Mouse (Mus musculus): ENCODE measurements around the gene Ppa2. TPM values are rescaled to one million over a fixed set of nuclear protein-coding genes. Genes with fewer than 3 reads are reported as not detected.

Gene Ppa2
- polyA plus RNA-seq, 1 experiment = 44.3 TPM

DNA sequence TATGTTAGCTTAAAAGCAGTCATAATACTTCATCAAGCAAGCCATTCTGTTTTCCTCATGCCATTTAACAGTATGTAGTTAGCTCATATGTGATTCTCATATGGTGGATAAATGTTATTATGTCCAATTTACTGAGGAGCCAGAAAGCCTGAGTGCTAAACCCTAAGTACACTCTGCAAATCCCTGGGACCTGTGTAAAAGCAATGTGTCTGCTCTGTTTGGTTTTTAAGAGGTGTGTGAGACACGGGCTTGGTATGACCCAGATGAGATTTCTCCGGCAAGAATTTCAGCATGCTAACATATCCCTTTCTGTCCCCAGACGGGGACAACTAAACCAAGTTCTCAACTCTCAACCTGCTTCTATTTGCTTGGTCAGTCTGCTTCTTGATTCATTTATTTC, 5.6 kb upstream of the Ppa2 start:
- no peak for TF ChIP-seq TCF3 (IDR thresholded peaks at IDR 0.05; ENCODE audit: insufficient read length, low read depth)
- TF ChIP-seq MYOG (IDR thresholded peaks at IDR 0.05; ENCODE audit: control insufficient read depth in 1 of 3, insufficient read depth in 1 of 3, insufficient read length in 2 of 3, low read depth in 2 of 3) = no peak
- TF ChIP-seq CEBPB (IDR thresholded peaks at IDR 0.05; ENCODE audit: insufficient read depth, poor library complexity, severe bottlenecking) = no peak
- no peak for TF ChIP-seq POLR2A (IDR thresholded peaks at IDR 0.05; ENCODE audit: insufficient read length, low read depth)
- no peak for TF ChIP-seq SRF (IDR thresholded peaks at IDR 0.05; ENCODE audit: control insufficient read depth, insufficient read length, low read depth)
- H3K4me2 ChIP-seq (ENCODE audit: low read depth) = no peak overlapping the region
- no peaks in the 10 kb centered on the region for H3K36me3 ChIP-seq (ENCODE audit: control insufficient read depth, insufficient read depth)
- H3K79me2 ChIP-seq (ENCODE audit: control insufficient read depth, insufficient read depth) = no peaks in the 10 kb centered on the region
- no peak overlapping the region for H3K4me3 ChIP-seq
- H3ac ChIP-seq (ENCODE audit: control insufficient read depth, insufficient read length) = no peak overlapping the region
- H3K27me3 ChIP-seq (ENCODE audit: control insufficient read depth, insufficient read depth, insufficient read length) = no peaks in the 10 kb centered on the region

DNA sequence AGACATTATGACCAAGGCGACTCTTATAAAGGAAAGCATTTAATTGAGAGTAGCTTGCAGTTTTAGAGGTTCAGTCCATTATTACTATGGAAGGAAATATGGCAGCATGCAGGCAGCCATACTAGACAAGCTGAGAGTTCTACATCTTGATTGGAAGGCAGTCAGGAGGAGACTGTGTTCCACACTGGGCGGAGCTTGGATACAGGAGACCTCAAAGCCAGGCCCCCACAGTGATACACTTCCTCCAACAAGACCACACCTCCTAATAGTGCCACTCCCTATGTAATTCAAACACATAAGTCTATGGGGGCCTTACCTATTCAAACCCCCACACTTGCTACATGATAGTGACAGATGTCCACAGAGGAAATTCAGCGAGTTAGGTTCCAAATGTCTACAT, 1.5 kb upstream of the Ppa2 start:
- TF ChIP-seq MYOD1 (IDR thresholded peaks at IDR 0.05; ENCODE audit: control insufficient read depth in 1 of 3, insufficient read length in 2 of 3, low read depth in 2 of 3) (no peak), E2F4 (IDR thresholded peaks at IDR 0.05; ENCODE audit: insufficient read depth) (no peak), CEBPB (IDR thresholded peaks at IDR 0.05; ENCODE audit: insufficient read depth, poor library complexity, severe bottlenecking) (no peak), MAX (IDR thresholded peaks at IDR 0.05; ENCODE audit: low read depth) (no peak), MYOG (IDR thresholded peaks at IDR 0.05; ENCODE audit: control insufficient read depth in 1 of 3, insufficient read depth in 1 of 3, insufficient read length in 2 of 3, low read depth in 2 of 3) (no peak), TCF3 (IDR thresholded peaks at IDR 0.05; ENCODE audit: insufficient read length, low read depth) (no peak), POLR2AphosphoS2 (IDR thresholded peaks at IDR 0.05; ENCODE audit: insufficient read length, low read depth) (no peak), SRF (IDR thresholded peaks at IDR 0.05; ENCODE audit: control insufficient read depth, insufficient read length, low read depth) (no peak), USF1 (IDR thresholded peaks at IDR 0.05; ENCODE audit: low read depth) (no peak), POLR2A (IDR thresholded peaks at IDR 0.05; ENCODE audit: insufficient read length, low read depth) (no peak), REST (IDR thresholded peaks at IDR 0.05; ENCODE audit: insufficient read depth, insufficient read length) (no peak), TCF12 (IDR thresholded peaks at IDR 0.05; ENCODE audit: insufficient read depth, poor library complexity, severe bottlenecking) (no peak)
- no peak overlapping the region for H3K4me2 ChIP-seq (ENCODE audit: low read depth)

DNA sequence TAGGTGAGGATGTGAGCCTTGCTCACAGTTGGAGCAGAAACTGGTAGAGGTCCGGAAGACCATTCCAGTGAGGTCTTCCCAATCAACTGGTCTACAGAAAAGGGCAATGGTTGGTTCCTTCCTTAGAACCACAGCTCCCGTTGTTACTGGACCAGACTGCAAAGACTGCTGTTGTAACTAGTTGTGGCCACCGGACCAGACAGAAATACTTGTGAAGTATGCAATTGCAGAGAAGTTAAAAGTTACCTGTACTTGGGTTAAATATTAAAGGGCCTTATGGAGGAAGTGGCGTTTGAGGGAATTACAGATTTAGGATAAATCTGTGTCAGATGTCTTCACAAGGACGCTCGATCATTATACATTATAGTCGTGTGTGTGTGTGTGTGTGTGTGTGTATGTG, 551 bp upstream of the Ppa2 start:
- peaks cover 8% of the 10 kb centered on the region for H3K79me2 ChIP-seq (ENCODE audit: control insufficient read depth, insufficient read depth)
- peak overlapping the region; percentile 43 for H3ac ChIP-seq (ENCODE audit: control insufficient read depth, insufficient read length)
- H3K27me3 ChIP-seq (ENCODE audit: control insufficient read depth, insufficient read depth, insufficient read length) = no peaks in the 10 kb centered on the region
- no peak overlapping the region for H3K4me2 ChIP-seq (ENCODE audit: low read depth)
- TF ChIP-seq E2F4 (IDR thresholded peaks at IDR 0.05; ENCODE audit: insufficient read depth) = no peak
- no peak overlapping the region for H3K4me3 ChIP-seq
- H3K36me3 ChIP-seq (ENCODE audit: control insufficient read depth, insufficient read depth) = no peaks in the 10 kb centered on the region

More for the DNA sequence above, 1.5 kb upstream of the Ppa2 start:
- Histone ChIP-seq H3K36me3 (ENCODE audit: control insufficient read depth, insufficient read depth) (no peaks in the 10 kb centered on the region), H3K4me3 (no peak overlapping the region), H3K79me2 (ENCODE audit: control insufficient read depth, insufficient read depth) (peaks cover 8% of the 10 kb centered on the region), H3ac (ENCODE audit: control insufficient read depth, insufficient read length) (no peak overlapping the region), H3K27me3 (ENCODE audit: control insufficient read depth, insufficient read depth, insufficient read length) (no peaks in the 10 kb centered on the region)

DNA sequence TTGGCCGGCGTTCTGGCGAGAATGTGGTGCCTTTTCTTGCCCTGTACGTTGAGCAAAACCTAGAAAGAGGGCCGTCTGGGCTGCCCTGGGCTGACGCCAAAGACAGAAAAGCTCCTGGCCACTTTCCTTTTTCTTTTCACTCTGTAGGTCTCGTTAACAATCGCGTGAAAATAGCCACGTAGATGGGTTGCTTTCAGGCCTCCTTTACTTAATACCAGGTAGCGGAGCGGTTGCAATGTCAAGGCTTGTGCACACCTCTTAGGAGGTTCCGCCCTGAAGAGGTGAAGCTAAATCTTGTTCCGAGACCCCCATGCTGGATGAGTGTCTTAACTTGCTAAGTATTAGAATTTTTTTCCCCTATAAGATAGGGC, 884 bp downstream of the Ppa2 start:
- peak overlapping the region; percentile 61 for H3K4me3 ChIP-seq
- no peaks in the 10 kb centered on the region for H3K27me3 ChIP-seq (ENCODE audit: control insufficient read depth, insufficient read depth, insufficient read length)
- no peaks in the 10 kb centered on the region for H3K36me3 ChIP-seq (ENCODE audit: control insufficient read depth, insufficient read depth)

DNA sequence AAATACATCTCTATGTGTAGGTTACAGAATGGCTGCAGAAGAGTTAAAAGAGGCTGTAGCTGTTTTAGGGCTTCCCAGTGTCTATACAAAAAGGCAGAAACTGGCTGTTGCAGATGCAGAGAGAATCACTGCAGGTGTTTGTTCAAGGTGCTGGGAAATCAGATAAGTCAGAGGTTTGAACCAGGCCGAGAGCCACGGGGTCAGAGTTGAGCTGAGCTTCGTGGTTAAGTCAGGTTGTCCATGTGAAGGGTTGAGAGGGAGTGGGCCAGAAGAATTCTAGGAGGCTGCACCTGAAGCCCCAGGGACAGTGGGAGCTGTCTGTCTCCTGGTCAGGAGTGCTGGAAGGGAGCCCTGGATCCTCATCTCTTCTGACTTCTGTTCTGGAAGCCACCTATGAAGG, 2.4 kb downstream of the Ppa2 start:
- H3K36me3 ChIP-seq (ENCODE audit: control insufficient read depth, insufficient read depth) = no peaks in the 10 kb centered on the region
- no peaks in the 10 kb centered on the region for H3K27me3 ChIP-seq (ENCODE audit: control insufficient read depth, insufficient read depth, insufficient read length)
- H3K4me3 ChIP-seq = no peak overlapping the region
- peaks cover 8% of the 10 kb centered on the region for H3K79me2 ChIP-seq (ENCODE audit: control insufficient read depth, insufficient read depth)
- TF ChIP-seq MAX (IDR thresholded peaks at IDR 0.05; ENCODE audit: low read depth) (no peak), TCF3 (IDR thresholded peaks at IDR 0.05; ENCODE audit: insufficient read length, low read depth) (no peak), POLR2A (IDR thresholded peaks at IDR 0.05; ENCODE audit: insufficient read length, low read depth) (no peak), MYOD1 (IDR thresholded peaks at IDR 0.05; ENCODE audit: control insufficient read depth in 1 of 3, insufficient read length in 2 of 3, low read depth in 2 of 3) (no peak), SRF (IDR thresholded peaks at IDR 0.05; ENCODE audit: control insufficient read depth, insufficient read length, low read depth) (no peak), POLR2AphosphoS2 (IDR thresholded peaks at IDR 0.05; ENCODE audit: insufficient read length, low read depth) (no peak), CEBPB (IDR thresholded peaks at IDR 0.05; ENCODE audit: insufficient read depth, poor library complexity, severe bottlenecking) (no peak), TCF12 (IDR thresholded peaks at IDR 0.05; ENCODE audit: insufficient read depth, poor library complexity, severe bottlenecking) (no peak), USF1 (IDR thresholded peaks at IDR 0.05; ENCODE audit: low read depth) (no peak), E2F4 (IDR thresholded peaks at IDR 0.05; ENCODE audit: insufficient read depth) (no peak), REST (IDR thresholded peaks at IDR 0.05; ENCODE audit: insufficient read depth, insufficient read length) (no peak), MYOG (IDR thresholded peaks at IDR 0.05; ENCODE audit: control insufficient read depth in 1 of 3, insufficient read depth in 1 of 3, insufficient read length in 2 of 3, low read depth in 2 of 3) (no peak)
- H3K4me2 ChIP-seq (ENCODE audit: low read depth) = no peak overlapping the region
- H3ac ChIP-seq (ENCODE audit: control insufficient read depth, insufficient read length) = no peak overlapping the region

More for the DNA sequence above, 884 bp downstream of the Ppa2 start:
- Histone ChIP-seq H3K79me2 (ENCODE audit: control insufficient read depth, insufficient read depth) (peaks cover 8% of the 10 kb centered on the region), H3ac (ENCODE audit: control insufficient read depth, insufficient read length) (peak overlapping the region; percentile 43), H3K4me2 (ENCODE audit: low read depth) (peak overlapping the region; percentile 98)
- no peak for TF ChIP-seq TCF12 (IDR thresholded peaks at IDR 0.05; ENCODE audit: insufficient read depth, poor library complexity, severe bottlenecking)
- no peak for TF ChIP-seq MAX (IDR thresholded peaks at IDR 0.05; ENCODE audit: low read depth)
- no peak for TF ChIP-seq SRF (IDR thresholded peaks at IDR 0.05; ENCODE audit: control insufficient read depth, insufficient read length, low read depth)
- TF ChIP-seq TCF3 (IDR thresholded peaks at IDR 0.05; ENCODE audit: insufficient read length, low read depth) = no peak
- no peak for TF ChIP-seq E2F4 (IDR thresholded peaks at IDR 0.05; ENCODE audit: insufficient read depth)
- TF ChIP-seq POLR2AphosphoS2 (IDR thresholded peaks at IDR 0.05; ENCODE audit: insufficient read length, low read depth) = no peak
- TF ChIP-seq CEBPB (IDR thresholded peaks at IDR 0.05; ENCODE audit: insufficient read depth, poor library complexity, severe bottlenecking) = no peak
- TF ChIP-seq POLR2A (IDR thresholded peaks at IDR 0.05; ENCODE audit: insufficient read length, low read depth) = no peak
- TF ChIP-seq MYOD1 (IDR thresholded peaks at IDR 0.05; ENCODE audit: control insufficient read depth in 1 of 3, insufficient read length in 2 of 3, low read depth in 2 of 3) = no peak
- no peak for TF ChIP-seq MYOG (IDR thresholded peaks at IDR 0.05; ENCODE audit: control insufficient read depth in 1 of 3, insufficient read depth in 1 of 3, insufficient read length in 2 of 3, low read depth in 2 of 3)
- TF ChIP-seq USF1 (IDR thresholded peaks at IDR 0.05; ENCODE audit: low read depth) = no peak
- TF ChIP-seq REST (IDR thresholded peaks at IDR 0.05; ENCODE audit: insufficient read depth, insufficient read length) = no peak
